Mouse (Mus musculus): Measurements from ENCODE around the gene Rab44.

DNA sequence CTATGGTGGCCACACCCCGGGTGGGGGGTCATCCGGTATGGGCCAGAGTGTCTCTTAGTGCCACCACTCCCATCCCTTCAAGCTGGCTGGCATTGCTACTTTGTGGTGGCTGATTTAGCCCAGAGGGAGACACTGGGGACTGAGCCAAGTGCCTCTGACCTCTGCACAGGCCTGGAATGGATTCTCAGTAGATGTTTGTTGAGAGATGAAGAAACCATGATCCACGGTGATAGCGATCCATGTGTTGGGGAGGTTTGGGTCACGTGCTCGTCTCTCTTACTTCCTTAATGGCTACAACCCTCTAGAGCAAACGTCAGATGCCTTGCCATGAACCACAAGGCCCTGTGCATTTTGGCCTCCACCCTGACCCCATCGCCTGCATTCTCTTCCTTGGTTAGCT, 42.9 kb downstream of the Rab44 start:
- TF ChIP-seq CTCF (IDR thresholded peaks at IDR 0.05; ENCODE audit: borderline replicate concordance, insufficient read depth, low read length): no peak
- TF ChIP-seq POLR2A (IDR thresholded peaks at IDR 0.05; ENCODE audit: low read depth, low read length): no peak
